Mouse (Mus musculus) CD4-positive, CD25-positive, alpha-beta regulatory T cell, adult 2 months (primary cell): ENCODE data around the gene Mrps10.
A peak's percentile ranks its signal among the peaks of the same experiment; 100 is the strongest.

Experiments used
- DNase-seq: peaks from one replicate; pipeline ENCODE4 v3.0.0-alpha.2; 2012; ENCODE audit warnings: low read depth, low spot score

The Mrps10 gene

GRCm38 (mm10) chr17:47368401-47369086 is at the start of gene Mrps10:
Mrps10 (plus strand) TSS chr17:47368887.
- peak; percentile 94 for DNase-seq

- no peak for DNase-seq
Observed at GRCm38 (mm10) chr17:47318972-47319625, 49.6 kb upstream of the Mrps10 start.

- DNase-seq: no peak
Observed at GRCm38 (mm10) chr17:47319761-47320160, 48.9 kb upstream of the Mrps10 start.

GRCm38 (mm10) chr17:47322128-47322990 is 46.3 kb upstream of the Mrps10 start:
- no peak for DNase-seq

GRCm38 (mm10) chr17:47322991-47323295 is 45.7 kb upstream of the Mrps10 start:
- DNase-seq: no peak

- DNase-seq: no peak
Observed at GRCm38 (mm10) chr17:47327559-47327958, 41.1 kb upstream of the Mrps10 start.

GRCm38 (mm10) chr17:47327969-47328368 is 40.7 kb upstream of the Mrps10 start:
- peak; percentile 13 for DNase-seq

GRCm38 (mm10) chr17:47328552-47329343 is 39.9 kb upstream of the Mrps10 start:
- DNase-seq: no peak

GRCm38 (mm10) chr17:47330616-47331015 is 38.1 kb upstream of the Mrps10 start:
- DNase-seq: no peak

- DNase-seq: peak; percentile 20
Observed at GRCm38 (mm10) chr17:47332001-47332611, 36.6 kb upstream of the Mrps10 start.

GRCm38 (mm10) chr17:47332664-47333063 is 36.0 kb upstream of the Mrps10 start:
- DNase-seq: peak; percentile 54

- no peak for DNase-seq
Observed at GRCm38 (mm10) chr17:47333409-47333808, 35.3 kb upstream of the Mrps10 start.

- DNase-seq: no peak
Observed at GRCm38 (mm10) chr17:47343121-47343520, 25.6 kb upstream of the Mrps10 start.

- no peak for DNase-seq
Observed at GRCm38 (mm10) chr17:47349721-47350319, 18.9 kb upstream of the Mrps10 start.

GRCm38 (mm10) chr17:47359964-47360363 is 8.7 kb upstream of the Mrps10 start:
- peak; percentile 75 for DNase-seq

- no peak for DNase-seq
Observed at GRCm38 (mm10) chr17:47361343-47361742, 7.3 kb upstream of the Mrps10 start.

- no peak for DNase-seq
Observed at GRCm38 (mm10) chr17:47369087-47369443, 378 bp downstream of the Mrps10 start.

GRCm38 (mm10) chr17:47371451-47371850 is 2.8 kb downstream of the Mrps10 start:
- peak; percentile 82 for DNase-seq

- no peak for DNase-seq
Observed at GRCm38 (mm10) chr17:47373991-47374390, 5.3 kb downstream of the Mrps10 start.

- no peak for DNase-seq
Observed at GRCm38 (mm10) chr17:47376779-47377280, 8.1 kb downstream of the Mrps10 start.

- no peak for DNase-seq
Observed at GRCm38 (mm10) chr17:47378133-47378532, 9.4 kb downstream of the Mrps10 start.
